Mouse (Mus musculus): ENCODE data around the gene 2310057M21Rik.

GRCm38 (mm10) chr7:131371470-131371860, 8.9 kb upstream of the 2310057M21Rik start:
- TF ChIP-seq POLR2A (IDR thresholded peaks at IDR 0.05; ENCODE audit: control insufficient read depth, low read depth, low read length) (no peak), CTCF (IDR thresholded peaks at IDR 0.05; ENCODE audit: control insufficient read depth, insufficient read depth, insufficient replicate concordance, low read depth, low read length) (no peak)
